ENCODE assay signal across 8 mouse cellular contexts in genomic region chr17:8051247-8051646, GRCm38 (mm10).
A peak's percentile ranks its signal among the peaks of the same experiment; 100 is the strongest.
DNase-seq lines count a peak whose midpoint lies in the region; ATAC-seq and TF ChIP-seq lines count a peak whose summit lies in the region.
"Not testable (repeated sequence)": the region's sequence is repeated elsewhere in the genome, so short reads cannot be mapped to it uniquely, and the experiment has no call there.

No protein-coding gene starts in this region.

- not testable (repeated sequence) for H3K4me2 ChIP-seq in kidney, embryonic 14.5 days (replicated peaks; ENCODE audit: low read depth, low read length); limb, embryonic 12.5 days

- TF ChIP-seq POLR2A in bone marrow, adult 2 months (IDR thresholded peaks at IDR 0.05; ENCODE audit: borderline replicate concordance, control insufficient read depth, low read depth, low read length); embryonic fibroblast, embryonic 13.5 days (IDR thresholded peaks at IDR 0.05; ENCODE audit: low read depth, low read length): not testable (repeated sequence)

- not testable (repeated sequence) for H3K4me1 ChIP-seq in bone marrow, adult 2 months (ENCODE audit: control insufficient read depth, insufficient read depth, low read length); embryonic fibroblast, embryonic 13.5 days (ENCODE audit: control insufficient read depth, insufficient read depth, low read length); kidney, embryonic 14.5 days (ENCODE audit: control insufficient read depth, insufficient read depth, low read length); limb, embryonic 12.5 days (replicated peaks)

- peak; percentile 43; the same call in 1 of the 2 replicates for ATAC-seq in kidney, embryonic 14.5 days (ENCODE audit: low FRiP score, low TSS enrichment)
- ATAC-seq in limb, embryonic 12.5 days (ENCODE audit: insufficient number of reproducible peaks, insufficient read depth, low FRiP score, low TSS enrichment, low read depth): 0 out of 2 replicates have a peak, but pooled peaks have one; percentile 11

- H3K27me3 ChIP-seq in kidney, embryonic 14.5 days (ENCODE audit: control insufficient read depth, insufficient read depth, low read length); limb, embryonic 12.5 days; splenic B cell, adult 2 months (ENCODE audit: control insufficient read depth, insufficient read depth, low read length, poor library complexity, severe bottlenecking): not testable (repeated sequence)

- not testable (repeated sequence) for H3K9ac ChIP-seq in kidney, embryonic 14.5 days (ENCODE audit: low read depth, low read length); limb, embryonic 12.5 days (replicated peaks)

- not testable (repeated sequence) for H3K27ac ChIP-seq in bone marrow, adult 2 months (ENCODE audit: control insufficient read depth, insufficient read depth, low read depth, low read length, poor library complexity); embryonic fibroblast, embryonic 13.5 days (ENCODE audit: insufficient read depth, low read length); kidney, embryonic 14.5 days (ENCODE audit: low read depth, low read length); limb, embryonic 12.5 days

- not testable (repeated sequence) for H3K4me3 ChIP-seq in bone marrow, adult 2 months (replicated peaks; ENCODE audit: control insufficient read depth, low read depth, low read length); embryonic fibroblast, embryonic 13.5 days (ENCODE audit: insufficient read depth, low read length); kidney, embryonic 14.5 days (ENCODE audit: low read length); limb, embryonic 12.5 days (replicated peaks)

- H3K9me3 ChIP-seq in kidney, embryonic 14.5 days (ENCODE audit: control insufficient read depth, low read length); limb, embryonic 12.5 days: not testable (repeated sequence)

- not testable (repeated sequence) for H3K36me3 ChIP-seq in kidney, embryonic 14.5 days (ENCODE audit: control insufficient read depth, insufficient read depth, low read length); limb, embryonic 12.5 days; splenic B cell, adult 2 months (ENCODE audit: control insufficient read depth, insufficient read depth, low read length, poor library complexity, severe bottlenecking)

- peak; percentile 81 to 84 for DNase-seq in B cell, adult 2 months
- DNase-seq in heart, adult 8-10 months (ENCODE audit: low spot score): peak; percentile 75
- peak; percentile 72 for DNase-seq in naive thymus-derived CD4-positive, alpha-beta T cell, adult 2 months (ENCODE audit: low read depth)
- peak; percentile 63 for DNase-seq in splenic B cell, adult 2 months (ENCODE audit: low read depth, low spot score)

- 22% methylated on average over 3 of the region's 3 CpGs for WGBS in bone marrow, adult 2 months
- WGBS in kidney, embryonic 14.5 days: 20% methylated on average over 3 of the region's 3 CpGs
- WGBS in limb, embryonic 12.5 days: 44% methylated on average over 3 of the region's 3 CpGs

- TF ChIP-seq CTCF in bone marrow, adult 2 months (IDR thresholded peaks at IDR 0.05; ENCODE audit: control insufficient read depth, insufficient read depth, low read length): peak; percentile 34; the same call in 1 of the 2 replicates
- TF ChIP-seq CTCF in embryonic fibroblast, embryonic 13.5 days (IDR thresholded peaks at IDR 0.05; ENCODE audit: borderline replicate concordance, insufficient read depth, low read length): peak; percentile 55; the same call in 1 of the 2 replicates
